Mouse (Mus musculus) kidney, postnatal 10 days (tissue): ENCODE measurements around the gene Syk.

Experiments used
- DNase-seq: peaks from one replicate; pipeline ENCODE4 v3.0.0; 2021; ENCODE audit warnings: mixed read lengths

The Syk gene

GRCm38 (mm10) chr13:52582878-52583661 lies at the start of gene Syk:
Gene Syk, plus strand, starts transcription at chr13:52583173.
- DNase-seq: peak; percentile 77

DNA sequence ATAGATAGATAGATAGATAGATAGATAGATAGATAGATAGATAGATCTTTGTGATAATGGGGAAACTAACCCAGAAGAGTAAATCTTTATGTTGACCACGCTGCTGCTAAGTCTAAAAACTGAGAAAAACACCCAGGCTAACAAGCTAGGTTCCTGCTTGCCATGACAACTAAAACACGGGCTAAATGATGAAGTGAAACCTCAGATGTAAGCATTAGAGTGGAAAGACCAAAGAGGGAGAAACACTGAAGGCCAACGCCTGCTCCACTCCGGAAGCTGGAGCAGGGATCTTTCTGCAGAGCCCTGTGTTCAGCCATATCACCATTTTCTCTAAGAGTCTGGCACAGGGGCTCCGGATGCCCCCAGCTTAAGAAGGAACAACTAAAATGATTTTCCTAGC lies 49.3 kb upstream of the Syk start:
- DNase-seq: no peak

GRCm38 (mm10) chr13:52535542-52535941 lies 47.4 kb upstream of the Syk start:
- peak; percentile 81 for DNase-seq

GRCm38 (mm10) chr13:52537754-52538587 lies 45.0 kb upstream of the Syk start:
- no peak for DNase-seq

GRCm38 (mm10) chr13:52538588-52539116 lies 44.3 kb upstream of the Syk start:
- no peak for DNase-seq

DNA sequence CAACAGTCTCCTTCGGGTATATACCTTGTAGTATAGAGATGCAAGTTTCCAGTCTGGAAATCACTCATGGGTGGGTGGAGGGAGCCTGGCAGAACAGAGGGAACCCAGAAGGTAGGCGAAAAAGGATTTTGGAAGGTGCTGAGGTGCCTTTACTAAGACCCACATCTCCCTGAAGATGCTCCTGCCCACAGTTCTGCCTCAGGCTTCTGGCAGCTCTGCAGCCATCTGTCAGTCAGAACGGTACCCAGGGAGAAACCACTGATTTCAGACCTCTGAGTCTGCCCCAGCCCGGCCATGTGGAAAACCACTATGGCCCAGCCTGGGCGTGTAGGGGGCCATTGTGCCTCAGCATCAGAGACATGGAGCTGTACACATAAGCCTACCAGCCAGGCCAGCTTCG lies 43.5 kb upstream of the Syk start:
- DNase-seq: no peak

DNA sequence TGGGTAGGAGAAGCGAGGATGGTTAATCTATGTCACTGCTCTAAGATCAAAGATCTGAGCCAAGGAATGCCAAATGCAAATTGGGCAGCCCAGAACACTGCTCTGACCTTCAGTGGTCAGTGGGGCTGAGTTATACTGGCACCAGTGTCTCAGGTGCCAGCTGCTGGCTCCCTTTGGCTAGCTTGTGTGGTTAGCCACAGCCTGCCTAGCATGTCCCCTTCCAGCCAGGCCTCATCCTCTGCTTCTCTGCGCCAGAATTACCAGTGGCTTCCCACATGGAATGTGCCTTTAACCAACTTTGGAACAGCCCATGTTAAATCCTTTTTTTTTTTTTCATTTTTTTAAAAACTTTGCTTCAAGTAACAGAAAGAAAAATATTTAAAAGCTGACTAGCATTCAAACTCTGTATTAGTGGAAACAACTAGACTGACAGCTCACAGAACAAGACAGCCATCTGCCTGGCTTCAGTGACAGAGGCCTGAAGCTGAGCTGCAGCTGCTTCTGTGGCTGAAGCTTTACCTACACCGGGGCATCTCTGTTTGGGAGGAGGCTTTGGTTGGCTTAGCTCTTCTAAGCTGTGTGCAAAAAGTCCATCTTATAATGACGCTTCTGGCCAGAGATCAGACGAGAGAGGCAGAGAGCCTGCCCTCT lies 41.5 kb upstream of the Syk start:
- no peak for DNase-seq

- no peak for DNase-seq
Measured at GRCm38 (mm10) chr13:52542036-52542526, 40.9 kb upstream of the Syk start.

GRCm38 (mm10) chr13:52542636-52543035 lies 40.3 kb upstream of the Syk start:
- no peak for DNase-seq

GRCm38 (mm10) chr13:52546288-52546687 lies 36.7 kb upstream of the Syk start:
- no peak for DNase-seq

- DNase-seq: no peak
Measured at GRCm38 (mm10) chr13:52550690-52551193, 32.2 kb upstream of the Syk start.

DNA sequence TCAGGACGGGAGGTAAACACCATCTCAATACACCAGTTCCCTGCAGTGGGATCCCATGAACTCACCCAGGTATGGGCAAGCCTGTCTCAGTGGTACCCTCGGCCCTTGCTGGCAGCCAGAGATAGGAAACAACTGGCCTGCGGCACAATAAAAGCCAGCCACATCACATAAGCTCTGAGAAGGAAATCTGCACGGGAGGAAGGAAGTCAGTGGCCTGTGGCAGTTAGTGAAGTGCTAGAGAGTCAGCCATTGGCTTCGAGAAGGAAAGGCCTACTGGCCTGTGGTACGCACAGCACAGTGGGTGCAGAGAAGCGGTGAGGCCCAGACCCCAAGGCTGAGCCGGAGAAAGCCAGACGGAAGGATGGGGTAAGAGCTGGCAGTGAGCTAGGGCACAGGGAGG lies 31.7 kb upstream of the Syk start:
- DNase-seq: no peak

GRCm38 (mm10) chr13:52552822-52553477 lies 30.0 kb upstream of the Syk start:
- no peak for DNase-seq

GRCm38 (mm10) chr13:52554722-52555121 lies 28.3 kb upstream of the Syk start:
- DNase-seq: no peak

GRCm38 (mm10) chr13:52557421-52557820 lies 25.6 kb upstream of the Syk start:
- no peak for DNase-seq

DNA sequence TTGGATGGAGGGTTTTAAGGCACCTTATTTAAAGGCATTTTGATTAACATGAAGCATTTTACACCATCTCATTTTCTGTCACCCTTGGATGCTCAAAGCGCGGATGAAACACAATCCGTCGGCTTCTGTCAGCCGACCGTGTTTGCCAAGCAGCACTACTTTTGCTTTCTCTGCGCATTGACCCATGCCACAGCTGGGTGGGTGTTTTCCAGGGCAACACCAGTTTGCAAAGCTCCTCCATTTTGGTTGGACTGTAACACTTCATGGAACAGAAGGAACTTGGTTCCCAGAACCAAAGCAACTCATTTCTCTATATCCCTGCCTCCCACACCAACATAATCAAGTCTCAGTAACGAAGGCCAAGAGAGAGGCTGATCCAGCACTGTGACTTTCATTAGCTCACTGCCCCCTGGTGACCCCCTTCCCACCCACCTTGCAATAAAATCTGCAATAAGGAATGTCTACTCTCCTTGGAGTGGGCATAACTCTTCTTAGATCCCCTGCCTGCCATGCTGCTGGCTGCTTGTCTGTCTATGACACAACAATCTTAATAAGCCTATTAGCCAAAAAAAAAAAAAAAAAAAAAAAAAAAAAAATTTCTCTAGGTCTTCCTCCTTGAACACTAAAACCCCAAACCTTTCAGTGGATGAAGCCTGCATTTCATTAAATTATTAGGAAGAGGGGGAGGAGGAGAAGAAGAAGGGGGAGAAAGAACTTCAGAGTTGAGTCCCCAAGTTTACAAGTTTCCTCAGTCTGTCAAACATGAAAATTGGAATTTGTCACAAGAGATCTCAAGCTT lies 21.4 kb upstream of the Syk start:
- DNase-seq: no peak

- DNase-seq: no peak
Measured at GRCm38 (mm10) chr13:52562166-52562571, 20.8 kb upstream of the Syk start.

GRCm38 (mm10) chr13:52565103-52565739 lies 17.8 kb upstream of the Syk start:
- DNase-seq: no peak

GRCm38 (mm10) chr13:52566188-52566760 lies 16.7 kb upstream of the Syk start:
- DNase-seq: no peak

GRCm38 (mm10) chr13:52566777-52567176 lies 16.2 kb upstream of the Syk start:
- DNase-seq: no peak
